Comparison of ENCODE assay signal across 9 mouse cellular contexts in genomic region chr1:135132893-135133369, GRCm38 (mm10). TPM values are rescaled to one million over a fixed set of nuclear protein-coding genes. Genes with fewer than 3 reads are reported as not detected.
DNase-seq lines count a peak whose midpoint lies in the region; ATAC-seq and TF ChIP-seq lines count a peak whose summit lies in the region.
"Had no signal": no experiment of that assay in that cellular context is flagged by ENCODE, and none has a peak within 500 bp of the region (broad histone marks: within the 10 kb centered on the region; RNA-seq: fewer than 3 reads in every experiment).

No protein-coding gene starts in this region.

- H3K4me1 ChIP-seq in heart, postnatal 0 days (ENCODE audit: control insufficient read depth, insufficient read depth) = peaks cover 16% of the 10 kb centered on the region; the same call in 1 of the 2 replicates
- H3K4me1 ChIP-seq in liver, embryonic 13.5 days (replicated peaks) = peaks cover 68% of the 10 kb centered on the region

- peak overlapping the region; percentile 20; the same call in 1 of the 2 replicates for H3K4me2 ChIP-seq in heart, postnatal 0 days (ENCODE audit: low read depth, low read length)
- H3K4me2 ChIP-seq in liver, embryonic 13.5 days = peak overlapping the region; percentile 61
- H3K4me2 ChIP-seq: neural tube, embryonic 12.5 days had no signal

- no peak for TF ChIP-seq EP300 in heart, postnatal 0 days (IDR thresholded peaks at IDR 0.05; ENCODE audit: low read depth)

- H3K4me3 ChIP-seq in heart, postnatal 0 days (ENCODE audit: low read depth, low read length) = peak overlapping the region; percentile 9; the same call in 1 of the 2 replicates
- H3K4me3 ChIP-seq in liver, embryonic 13.5 days (replicated peaks) = peak overlapping the region; percentile 45
- H3K4me3 ChIP-seq in layer of hippocampus, adult 2 months = no peak overlapping the region
- H3K4me3 ChIP-seq: neural tube, embryonic 12.5 days had no signal

- 72% methylated on average over 9 of the region's 9 CpGs for WGBS in heart, postnatal 0 days
- WGBS in liver, embryonic 13.5 days (ENCODE audit: insufficient replicate concordance) = 17% methylated on average over 9 of the region's 9 CpGs

- peaks cover 21% of the 10 kb centered on the region for H3K27me3 ChIP-seq in heart, postnatal 0 days (ENCODE audit: control insufficient read depth, insufficient read depth, low read length)
- H3K27me3 ChIP-seq in liver, embryonic 13.5 days = peaks cover 9% of the 10 kb centered on the region; the same call in 1 of the 2 replicates
- H3K27me3 ChIP-seq in splenic B cell, adult 2 months (ENCODE audit: control insufficient read depth, insufficient read depth, low read length, poor library complexity, severe bottlenecking) = no peaks in the 10 kb centered on the region

- no peak for TF ChIP-seq CTCF in heart, postnatal 0 days (IDR thresholded peaks at IDR 0.05; ENCODE audit: low read depth)
- no peak for TF ChIP-seq CTCF in layer of hippocampus, adult 2 months (conservative IDR thresholded peaks at IDR 0.05)

- no peaks in the 10 kb centered on the region for H3K9me3 ChIP-seq in heart, postnatal 0 days (replicated peaks; ENCODE audit: control insufficient read depth, low read length)
- H3K9me3 ChIP-seq in liver, embryonic 13.5 days (replicated peaks) = no peaks in the 10 kb centered on the region
- H3K9me3 ChIP-seq: neural tube, embryonic 12.5 days had no signal

- no peak overlapping the region; the same call in 1 of the 2 replicates for H3K27ac ChIP-seq in heart, postnatal 0 days (ENCODE audit: low read depth)
- H3K27ac ChIP-seq in liver, embryonic 13.5 days = peak overlapping the region; percentile 79
- no peak overlapping the region for H3K27ac ChIP-seq in layer of hippocampus, adult 2 months
- H3K27ac ChIP-seq: neural tube, embryonic 12.5 days had no signal

- H3K9ac ChIP-seq in heart, postnatal 0 days (replicated peaks; ENCODE audit: low read depth, low read length) = no peak overlapping the region
- H3K9ac ChIP-seq in liver, embryonic 13.5 days = peak overlapping the region; percentile 63
- H3K9ac ChIP-seq: neural tube, embryonic 12.5 days had no signal

- no peaks in the 10 kb centered on the region for H3K36me3 ChIP-seq in heart, postnatal 0 days (replicated peaks; ENCODE audit: control insufficient read depth, insufficient read depth, low read length)
- H3K36me3 ChIP-seq in liver, embryonic 13.5 days = peaks cover 9% of the 10 kb centered on the region
- peaks cover 6% of the 10 kb centered on the region for H3K36me3 ChIP-seq in splenic B cell, adult 2 months (ENCODE audit: control insufficient read depth, insufficient read depth, low read length, poor library complexity, severe bottlenecking)
- H3K36me3 ChIP-seq: neural tube, embryonic 12.5 days had no signal

- no peak for ATAC-seq in heart, postnatal 0 days (ENCODE audit: insufficient read depth, low read depth)
- peak; percentile 56 for ATAC-seq in liver, embryonic 13.5 days (ENCODE audit: low read depth)

- DNase-seq in heart, postnatal 0 days (ENCODE audit: low spot score) = no peak
- no peak for DNase-seq in heart, adult 8-10 months (ENCODE audit: low spot score)
- peak; percentile 57 for DNase-seq in MEL-GATA-1-ER (ENCODE audit: extremely low read depth, low read depth)
- DNase-seq in liver, embryonic 13.5 days = peak; percentile 44
- DNase-seq in splenic B cell, adult 2 months (ENCODE audit: low read depth, low spot score) = peak; percentile 63
- DNase-seq in left cerebral cortex, adult 11 months (ENCODE audit: low spot score) = no peak
- DNase-seq in layer of hippocampus, adult 2 months (ENCODE audit: low spot score in 2 of 2) = no peak
- no peak for DNase-seq in left cerebral cortex, adult 8-10 months (ENCODE audit: low spot score in 2 of 2)

RNA-seq across cellular contexts. Expression of gene Ptpn7, which starts 0.4 kb away (rescaled TPM):
- 2.1 and 3.9 TPM in 2 replicates for total RNA-seq in heart, postnatal 0 days (2014; rRNA removed; ENCODE audit: low replicate concordance)
- polyA plus RNA-seq in heart, postnatal 0 days (2015; fragmentation: Nextera tagmentation; extraction: Ambion mirVana) = 0.22 and 0.30 TPM in 2 replicates
- total RNA-seq in heart, adult 8-10 months (2022) = 1 to 10 TPM in 1 of 4 experiments, under 1 TPM in 3; 0.34 to 1.5 (median 0.49) TPM
- polyA plus RNA-seq in liver, embryonic 13.5 days (2015; fragmentation: Nextera tagmentation; extraction: Ambion mirVana) = 16.0 and 17.9 TPM in 2 replicates
- total RNA-seq in layer of hippocampus, adult 2 months (2021) = not detected
- total RNA-seq in left cerebral cortex, adult 8-10 months (2022) = 1 to 10 TPM; 1.3 to 1.5 (median 1.3) TPM

RNA-seq across cellular contexts. Expression of gene Arl8a, which starts 13.7 kb away (rescaled TPM):
- 40.1 and 43.4 TPM in 2 replicates for total RNA-seq in heart, postnatal 0 days (2014; rRNA removed; ENCODE audit: low replicate concordance)
- 31.9 and 35.3 TPM in 2 replicates for polyA plus RNA-seq in heart, postnatal 0 days (2015; fragmentation: Nextera tagmentation; extraction: Ambion mirVana)
- 10 to 100 TPM; 19.0 to 21.4 (median 20.7) TPM for total RNA-seq in heart, adult 8-10 months (2022)
- polyA plus RNA-seq in liver, embryonic 13.5 days (2015; fragmentation: Nextera tagmentation; extraction: Ambion mirVana) = 8.9 and 10.5 TPM in 2 replicates
- total RNA-seq in layer of hippocampus, adult 2 months (2021) = 100 to 1,000 TPM; 247 to 258 TPM
- 100 to 1,000 TPM; 255 to 276 (median 267) TPM for total RNA-seq in left cerebral cortex, adult 8-10 months (2022)

RNA-seq across cellular contexts. Expression of gene Lgr6, which starts 27.9 kb away (rescaled TPM):
- 8.6 and 17.3 TPM in 2 replicates for total RNA-seq in heart, postnatal 0 days (2014; rRNA removed; ENCODE audit: low replicate concordance)
- polyA plus RNA-seq in heart, postnatal 0 days (2015; fragmentation: Nextera tagmentation; extraction: Ambion mirVana) = 3.8 and 4.5 TPM in 2 replicates
- total RNA-seq in heart, adult 8-10 months (2022) = 10 to 100 TPM; 12.9 to 17.9 (median 15.9) TPM
- 0.05 and 0.15 TPM in 2 replicates for polyA plus RNA-seq in liver, embryonic 13.5 days (2015; fragmentation: Nextera tagmentation; extraction: Ambion mirVana)
- total RNA-seq in layer of hippocampus, adult 2 months (2021) = 1 to 10 TPM; 2.4 TPM
- 1 to 10 TPM; 1.2 to 2.4 (median 1.7) TPM for total RNA-seq in left cerebral cortex, adult 8-10 months (2022)

RNA-seq across cellular contexts. Expression of gene Gpr37l1, which starts 34.5 kb away (rescaled TPM):
- total RNA-seq in heart, postnatal 0 days (2014; rRNA removed; ENCODE audit: low replicate concordance) = not detected in 2 replicates
- polyA plus RNA-seq in heart, postnatal 0 days (2015; fragmentation: Nextera tagmentation; extraction: Ambion mirVana) = not detected in 2 replicates
- under 1 TPM; 0.44 to 0.71 (median 0.65) TPM for total RNA-seq in heart, adult 8-10 months (2022)
- polyA plus RNA-seq in liver, embryonic 13.5 days (2015; fragmentation: Nextera tagmentation; extraction: Ambion mirVana) = not detected in 2 replicates
- total RNA-seq in layer of hippocampus, adult 2 months (2021) = 100 to 1,000 TPM; 193 to 194 TPM
- 100 to 1,000 TPM; 177 to 205 (median 196) TPM for total RNA-seq in left cerebral cortex, adult 8-10 months (2022)

Comparison
In these comparisons a context has a peak if more than half of its experiments do, and no peak if none do; other contexts are left out.
1. DNase-seq: peak in MEL-GATA-1-ER (single experiment), liver, embryonic 13.5 days (single experiment) and splenic B cell, adult 2 months (single experiment); none in heart, postnatal 0 days (single experiment), heart, adult 8-10 months (single experiment), left cerebral cortex, adult 11 months (single experiment), layer of hippocampus, adult 2 months (0 of 2) and left cerebral cortex, adult 8-10 months (0 of 2).